Mouse (Mus musculus): ENCODE results near the gene Dnajb3. TPM values are rescaled to one million over a fixed set of nuclear protein-coding genes. Genes with fewer than 3 reads are reported as not detected.

Dnajb3 gene
- 1 to 10 TPM; 3.2 to 5.4 TPM for total RNA-seq (2021)
- long read RNA-seq, transcript Dnajb3-201 (1 exons, 1,051 nt) = major isoform, 9 of 9 reads
- long read RNA-seq, partial matches to known transcripts = 0 of 9 reads
- long read RNA-seq, other reads (novel, unspliced or antisense) = 0 of 9 reads

DNA sequence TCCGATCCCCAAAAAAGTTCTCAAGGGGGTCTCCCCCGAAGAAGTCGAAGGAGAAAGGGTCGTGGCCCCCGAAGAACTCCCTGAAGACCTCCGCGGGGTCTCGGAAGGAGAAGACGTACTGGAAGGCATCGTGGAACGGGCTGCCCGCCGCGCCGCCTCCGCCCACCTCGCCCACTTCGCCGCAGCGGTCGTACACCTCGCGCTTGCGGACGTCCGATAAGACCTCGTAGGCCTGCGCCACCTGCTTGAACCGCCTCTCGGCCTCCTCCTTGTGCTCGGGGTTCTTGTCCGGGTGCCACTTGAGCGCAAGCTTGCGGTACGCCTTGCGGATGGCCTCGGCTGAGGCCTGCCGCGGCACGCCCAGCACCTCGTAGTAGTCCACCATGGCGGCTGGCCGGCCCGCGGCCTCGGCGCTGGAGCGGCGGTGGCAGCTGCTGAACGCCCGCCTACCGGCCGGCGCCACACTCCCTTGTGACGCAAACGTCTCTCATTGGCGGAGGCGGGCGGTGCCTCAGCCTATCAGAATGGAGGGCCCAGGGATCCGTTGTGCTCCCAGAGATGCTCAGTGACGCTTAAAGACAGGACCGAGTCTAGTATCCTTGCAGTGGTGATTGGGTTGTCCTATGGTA lies at the start of gene Dnajb3:
Dnajb3 (minus strand) TSS at position 489 of the 629 bp plus-strand sequence.
- DNase-seq (ENCODE audit: low spot score in 2 of 2) = peak; percentile 74 to 81

DNA sequence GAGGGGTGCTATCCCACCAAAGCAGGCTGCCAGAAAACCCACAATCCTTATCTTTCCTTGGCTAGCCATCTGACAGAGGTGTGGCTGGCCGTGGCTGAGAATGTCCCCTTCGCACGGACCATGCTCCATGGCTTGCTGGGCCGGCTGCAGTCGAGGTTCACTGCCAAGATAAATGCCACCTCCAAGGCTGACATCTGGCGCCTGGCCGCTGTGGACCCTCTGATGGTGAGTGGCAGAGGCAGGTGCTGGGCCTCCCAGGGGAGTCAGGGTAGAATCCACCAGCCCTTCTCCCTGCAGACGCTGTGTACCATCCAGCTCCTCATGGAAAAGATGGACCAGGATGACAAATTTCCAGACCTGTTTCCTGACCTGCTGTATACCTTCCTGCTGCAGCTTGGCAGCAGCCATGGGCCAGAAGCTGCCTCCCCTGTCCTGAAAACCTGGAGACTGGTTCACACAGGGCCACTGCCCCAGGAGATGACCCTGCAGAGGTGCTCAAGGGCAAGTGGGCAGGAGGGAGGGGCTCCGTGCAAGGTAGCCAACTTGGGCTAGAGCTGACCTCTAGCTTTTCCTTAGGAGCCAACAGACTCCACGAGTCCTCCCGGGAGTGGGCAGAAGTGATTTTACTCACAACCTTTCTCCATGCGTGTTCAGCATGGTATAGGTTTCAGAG lies 49.3 kb upstream of the Dnajb3 start:
- DNase-seq (ENCODE audit: low spot score in 2 of 2) = peak in 1 of 2 experiments; percentile 49

DNA sequence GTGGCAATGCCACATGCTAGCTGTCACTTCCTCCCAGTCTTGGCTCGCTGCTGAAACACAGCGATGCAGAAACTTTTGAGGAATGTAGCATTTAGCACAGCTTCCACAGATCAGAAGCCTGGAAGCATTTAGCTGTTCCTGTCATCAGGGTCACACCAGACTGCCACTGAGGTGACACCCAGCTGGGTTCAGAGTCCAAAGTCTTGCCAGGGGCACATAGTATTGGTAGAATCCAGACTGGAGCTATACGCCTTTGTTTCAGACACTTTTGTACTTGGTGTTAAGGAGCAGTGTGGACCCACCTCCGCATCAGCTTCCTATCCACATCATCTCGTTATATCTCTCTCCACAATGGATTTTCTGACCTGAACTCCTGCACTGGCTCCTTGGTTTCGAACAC lies 48.0 kb upstream of the Dnajb3 start:
- no peak for DNase-seq (ENCODE audit: low spot score in 2 of 2)

DNA sequence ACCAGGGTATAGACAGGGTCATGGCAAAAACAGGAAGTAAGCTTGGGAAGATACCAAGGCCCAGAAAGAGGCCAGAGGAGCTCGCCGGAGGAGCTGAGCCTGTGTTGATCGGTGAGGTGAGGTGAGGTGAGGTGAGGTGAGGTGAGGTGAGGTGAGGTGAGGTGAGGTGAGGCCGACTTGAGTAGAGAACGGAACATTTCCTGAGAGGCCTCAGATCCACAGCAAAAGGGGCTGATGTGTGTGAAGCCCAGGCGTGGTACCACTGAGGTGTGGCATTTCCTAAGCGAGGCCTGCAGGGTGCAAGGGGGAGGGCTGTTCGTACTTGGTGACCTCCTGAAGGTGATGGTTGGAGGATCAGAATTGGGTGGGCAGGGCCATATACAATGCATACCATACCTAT lies 47.5 kb upstream of the Dnajb3 start:
- no peak for DNase-seq (ENCODE audit: low spot score in 2 of 2)

DNA sequence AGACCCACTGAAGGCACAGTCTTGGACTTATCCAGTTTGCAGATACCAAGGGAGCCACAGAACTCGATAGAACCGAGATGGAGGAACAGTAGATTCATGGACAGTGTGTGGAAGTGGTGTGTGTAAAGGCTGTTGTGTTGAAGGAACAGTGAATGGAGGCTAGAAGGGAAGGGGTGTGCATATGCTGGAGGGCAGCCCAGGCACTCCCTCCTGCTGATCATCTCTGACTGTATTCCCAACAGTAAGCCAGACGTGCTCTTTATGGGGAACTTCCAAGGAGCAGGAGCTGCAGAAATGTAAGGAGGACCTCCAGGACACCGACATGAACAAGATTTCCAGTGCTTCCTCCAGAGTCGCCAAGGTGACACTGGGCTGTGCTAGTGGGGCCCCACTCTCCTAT lies 44.4 kb upstream of the Dnajb3 start:
- no peak for DNase-seq (ENCODE audit: low spot score in 2 of 2)

DNA sequence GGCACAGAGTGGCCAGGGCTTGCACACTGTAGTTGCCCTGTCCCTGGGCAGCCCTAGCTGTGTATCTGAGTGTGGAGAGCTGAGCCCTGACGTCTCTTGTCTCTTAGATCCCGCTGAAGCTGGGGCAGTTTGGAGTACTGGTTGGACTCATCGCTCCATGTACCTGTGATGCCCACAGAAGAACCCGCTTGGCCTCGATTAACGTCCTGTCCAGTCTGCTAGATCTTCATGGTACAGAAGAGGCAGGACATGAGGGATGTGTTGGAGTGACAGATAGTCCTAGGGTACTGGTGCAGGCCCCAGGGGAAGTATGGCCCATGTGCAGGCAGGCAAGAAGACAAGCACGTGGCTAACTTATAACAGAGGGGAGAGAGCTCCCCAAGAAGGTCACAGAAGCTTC lies 44.0 kb upstream of the Dnajb3 start:
- no peak for DNase-seq (ENCODE audit: low spot score in 2 of 2)

DNA sequence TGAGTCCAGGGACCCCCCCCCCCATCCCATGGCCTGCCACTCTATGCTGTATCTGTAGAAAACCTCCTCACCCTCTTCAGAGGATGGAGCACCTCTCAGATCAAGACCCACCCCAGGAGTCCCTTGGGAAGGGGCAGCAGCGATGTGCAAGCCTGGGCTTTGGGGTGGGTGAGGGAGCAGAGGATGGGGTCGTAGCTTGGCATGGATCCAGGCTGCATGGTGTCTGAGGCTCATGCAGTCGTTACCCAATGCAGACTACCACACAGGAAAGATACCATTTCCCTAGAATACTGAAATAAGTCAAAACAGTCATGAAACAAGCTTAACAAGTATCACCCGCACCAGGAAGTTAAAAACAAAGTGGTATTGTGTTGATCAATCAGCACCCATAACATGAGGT lies 43.1 kb upstream of the Dnajb3 start:
- DNase-seq (ENCODE audit: low spot score in 2 of 2) = no peak

DNA sequence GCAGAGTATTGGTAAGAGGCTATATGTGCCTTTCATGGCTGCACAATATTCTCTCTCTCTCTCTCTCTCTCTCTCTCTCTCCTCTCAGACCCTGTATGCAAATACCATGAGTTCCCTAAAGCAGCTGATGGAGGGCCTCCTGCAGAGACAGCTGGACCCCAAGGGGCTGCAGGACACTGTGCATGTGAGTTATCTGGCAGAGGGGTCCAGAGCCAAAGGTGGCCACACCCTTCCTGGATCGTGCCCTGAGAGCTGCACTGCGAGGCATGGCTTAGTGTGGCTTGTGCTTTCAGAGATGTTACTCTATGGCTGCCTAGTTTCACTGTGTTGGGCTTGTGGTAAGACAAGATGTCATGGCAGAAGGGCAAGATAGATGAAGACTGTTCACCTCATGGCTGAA lies 42.1 kb upstream of the Dnajb3 start:
- DNase-seq (ENCODE audit: low spot score in 2 of 2) = no peak

DNA sequence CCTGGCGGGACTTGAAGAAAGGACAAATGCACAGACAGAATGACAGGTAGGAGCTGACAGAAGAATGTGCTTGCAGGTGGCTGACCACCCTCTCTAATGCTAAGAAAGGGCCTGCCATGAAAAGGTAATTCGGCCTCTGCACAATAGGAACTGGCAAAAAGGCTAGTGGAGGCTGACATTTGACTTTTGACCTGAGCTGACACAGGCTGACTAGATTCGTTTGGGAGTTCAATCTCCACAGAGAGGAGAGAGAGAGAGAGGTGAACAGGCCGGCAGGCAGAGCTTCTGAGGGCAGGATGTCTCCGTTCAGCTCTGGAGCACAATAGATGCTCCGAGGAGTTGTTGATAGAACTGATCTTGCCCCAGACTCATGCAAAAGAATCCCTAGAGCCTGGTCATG lies 40.8 kb upstream of the Dnajb3 start:
- DNase-seq (ENCODE audit: low spot score in 2 of 2) = no peak

DNA sequence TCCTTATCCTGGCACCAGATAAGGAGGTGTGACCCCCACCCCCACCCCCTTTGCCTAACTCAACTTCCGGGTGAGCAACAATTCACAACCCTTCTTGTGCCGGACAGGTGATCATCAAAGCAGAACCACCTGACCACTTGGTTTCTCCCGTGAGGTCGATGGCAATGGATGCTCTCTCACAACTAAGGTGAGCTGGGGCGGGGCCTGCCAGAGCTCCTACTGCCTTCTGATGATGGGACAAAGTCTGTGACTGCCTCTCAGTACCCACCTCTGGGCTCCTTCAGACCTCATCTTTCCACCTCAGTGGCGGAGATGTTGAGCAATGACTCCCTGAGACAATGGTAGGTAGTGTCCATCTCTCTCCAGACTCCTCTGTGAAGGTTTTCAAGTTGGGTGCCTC lies 40.3 kb upstream of the Dnajb3 start:
- no peak for DNase-seq (ENCODE audit: low spot score in 2 of 2)

DNA sequence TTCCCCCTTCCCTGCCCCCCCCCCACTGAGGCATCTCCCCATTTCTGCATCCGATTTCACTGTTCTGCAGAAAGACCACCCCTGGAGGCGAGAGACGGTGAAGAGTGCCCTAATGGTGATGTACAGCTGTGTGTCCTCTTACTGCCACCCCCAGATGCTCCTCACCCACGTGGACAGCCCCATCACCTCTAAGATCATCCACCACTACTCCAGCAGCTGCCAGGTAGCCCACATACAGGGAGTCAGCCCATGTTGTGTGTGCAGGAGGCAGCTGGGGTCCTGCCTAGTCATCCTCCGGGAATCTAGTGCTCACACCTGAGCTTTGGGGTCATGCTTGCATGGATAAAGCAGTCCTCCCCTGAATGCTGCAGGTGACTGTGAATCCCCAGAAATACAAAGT lies 38.3 kb upstream of the Dnajb3 start:
- DNase-seq (ENCODE audit: low spot score in 2 of 2) = no peak

DNA sequence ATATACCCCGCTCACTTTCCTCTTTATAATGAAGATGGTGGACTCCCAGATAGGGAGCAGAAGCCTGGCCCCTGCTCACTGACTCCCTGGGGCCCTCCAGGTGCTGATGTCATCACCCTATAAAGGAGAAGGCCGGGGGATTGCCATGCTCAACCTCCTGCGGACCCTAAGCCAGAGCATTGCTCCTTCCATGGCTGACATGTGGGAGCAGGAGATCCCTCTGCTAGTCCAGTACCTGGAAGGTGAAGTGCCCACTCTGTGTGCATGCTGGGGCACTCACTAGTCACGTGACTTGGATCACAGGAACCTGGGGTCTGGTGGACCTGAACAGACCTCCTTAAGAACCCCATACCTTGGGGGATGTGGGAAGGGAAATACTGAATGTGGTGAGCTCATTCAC lies 35.0 kb upstream of the Dnajb3 start:
- no peak for DNase-seq (ENCODE audit: low spot score in 2 of 2)

DNA sequence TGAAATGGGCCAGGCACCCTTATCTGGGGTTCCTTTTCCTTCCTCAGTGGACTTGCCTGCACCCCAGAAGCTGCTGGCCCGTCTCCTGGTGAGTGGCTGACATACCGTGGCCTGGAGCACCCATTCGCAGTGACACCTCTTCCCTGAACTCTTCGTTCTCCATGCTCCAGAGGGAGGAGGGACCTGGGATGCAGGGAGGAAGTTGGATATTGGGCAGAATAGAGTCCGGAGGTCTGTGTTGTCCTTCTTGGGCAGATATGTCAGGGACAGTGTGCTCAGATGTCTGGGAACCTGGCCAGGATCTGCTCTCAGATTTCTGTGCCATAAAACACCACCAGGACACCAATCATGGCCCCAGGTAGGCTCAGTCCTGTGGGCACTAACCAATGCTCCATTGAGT lies 34.5 kb upstream of the Dnajb3 start:
- no peak for DNase-seq (ENCODE audit: low spot score in 2 of 2)

DNA sequence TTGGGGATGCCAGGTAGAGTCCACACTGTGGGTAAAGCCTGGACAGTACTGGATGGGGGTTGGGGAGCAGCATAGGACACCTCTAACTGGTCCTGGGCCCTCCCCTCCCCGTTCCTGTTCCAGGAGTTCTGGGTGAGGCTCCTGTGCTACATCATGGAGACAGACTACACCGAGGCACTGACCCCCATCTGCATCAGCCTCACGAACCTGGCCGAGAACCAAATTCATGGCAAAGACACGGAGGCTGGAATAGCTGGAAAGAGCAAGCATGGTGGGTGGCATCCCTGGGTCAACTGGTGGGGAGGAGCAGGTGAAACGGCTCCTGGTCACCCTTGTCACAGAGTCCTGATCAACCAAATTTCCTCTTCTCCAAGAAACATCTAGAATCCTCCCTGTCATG lies 33.2 kb upstream of the Dnajb3 start:
- no peak for DNase-seq (ENCODE audit: low spot score in 2 of 2)

DNA sequence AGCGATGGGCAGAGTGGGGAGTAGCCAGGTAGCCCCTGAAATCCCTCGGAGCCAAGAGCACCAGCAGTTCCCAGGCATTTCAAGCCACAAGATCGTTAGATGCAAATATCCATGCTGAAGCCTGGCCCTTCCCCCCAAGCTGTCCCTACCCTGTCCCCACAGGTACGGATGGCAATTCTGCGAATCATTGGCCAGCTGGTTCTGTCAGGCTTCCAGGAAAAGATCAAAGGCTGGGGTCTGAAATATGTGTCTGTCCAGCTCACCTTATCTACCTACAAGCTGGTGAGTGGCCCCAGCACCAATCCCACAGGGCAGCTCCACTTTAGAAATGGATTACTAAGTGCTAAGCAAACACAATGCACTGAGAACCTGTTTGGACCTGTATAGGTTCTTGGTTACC lies 31.7 kb upstream of the Dnajb3 start:
- DNase-seq (ENCODE audit: low spot score in 2 of 2) = no peak

DNA sequence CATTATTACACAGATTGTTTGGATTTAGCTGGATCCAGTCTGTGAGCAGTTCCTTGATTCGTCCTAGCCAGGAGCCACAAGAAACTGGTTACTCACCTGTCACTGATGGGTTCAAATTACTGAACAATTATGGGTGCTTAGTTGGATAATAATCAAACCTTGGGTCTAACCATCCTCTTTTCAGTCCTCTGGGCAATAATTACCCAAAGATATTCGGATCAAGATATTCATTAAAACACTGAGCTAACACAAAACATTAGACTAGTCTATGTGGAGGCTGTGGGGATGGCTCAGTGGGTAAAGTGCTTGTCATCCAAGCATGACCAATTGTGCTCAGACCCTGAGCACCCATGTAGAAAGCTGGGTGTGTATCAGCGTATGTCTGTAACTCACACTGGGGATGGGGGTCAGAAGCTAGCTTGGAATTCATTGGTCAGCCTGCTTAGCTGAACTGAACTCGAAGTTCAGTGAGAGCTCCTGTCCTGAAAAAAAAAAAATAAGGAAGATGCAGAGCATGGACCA lies 30.4 kb upstream of the Dnajb3 start:
- no peak for DNase-seq (ENCODE audit: low spot score in 2 of 2)

DNA sequence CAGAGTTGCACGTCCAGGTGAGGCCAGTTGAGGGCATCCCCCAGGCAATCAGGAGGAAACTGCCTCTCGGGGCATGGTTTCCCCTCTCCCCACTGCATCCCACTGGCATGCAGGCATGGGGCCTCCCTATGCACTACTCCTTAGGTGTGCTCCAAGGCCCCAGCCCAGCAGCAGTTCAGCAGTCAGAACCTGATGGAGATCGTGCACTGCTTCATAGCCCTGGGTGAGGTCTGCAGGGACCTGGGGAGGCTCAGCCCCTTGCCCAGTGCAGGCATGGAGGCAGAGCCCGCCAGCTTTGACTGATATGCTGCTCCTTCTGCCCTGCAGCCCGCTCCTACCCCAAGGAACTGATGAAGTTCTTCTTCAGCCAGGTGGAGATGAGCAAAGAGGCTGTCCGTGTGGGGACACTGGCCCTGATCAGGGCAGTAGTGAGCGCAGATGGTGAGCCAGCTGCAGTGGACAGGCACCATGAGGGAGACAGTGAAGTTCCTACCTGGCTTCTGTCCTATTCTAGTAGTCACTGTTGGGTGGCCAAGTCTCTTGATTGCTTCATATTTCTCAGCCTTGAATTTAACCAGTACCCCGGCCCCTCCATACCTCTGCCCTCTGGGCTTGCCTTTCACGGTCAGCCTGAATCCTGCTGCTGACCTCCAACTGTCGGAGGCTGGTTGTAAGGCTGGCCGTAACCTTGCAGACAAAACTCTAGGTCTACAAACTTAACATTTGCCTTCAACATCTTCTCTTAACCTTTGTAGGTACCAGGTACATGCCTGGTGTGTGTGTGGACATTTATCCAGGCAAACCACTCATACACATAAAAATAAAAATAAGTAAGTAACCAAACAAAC lies 29.7 kb upstream of the Dnajb3 start:
- DNase-seq (ENCODE audit: low spot score in 2 of 2) = no peak

DNA sequence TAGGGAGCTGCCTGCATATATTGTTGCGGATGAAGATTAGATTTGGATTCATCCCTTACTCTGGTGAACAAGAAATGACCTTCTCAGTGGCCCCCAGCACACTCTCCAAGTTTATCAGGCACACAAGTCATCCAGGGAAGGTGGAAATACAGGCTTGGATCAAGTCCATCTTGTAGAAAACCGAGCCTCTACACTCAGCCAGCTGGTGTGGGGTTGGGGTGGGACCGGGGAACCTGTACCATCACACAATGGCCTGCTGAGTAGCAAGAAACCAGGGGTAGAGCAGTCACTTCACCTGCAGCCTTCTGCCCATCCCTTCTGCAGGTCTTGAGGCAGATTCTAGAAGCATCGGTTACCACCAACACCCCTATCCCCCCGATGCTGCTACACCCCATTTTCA lies 29.1 kb upstream of the Dnajb3 start:
- no peak for DNase-seq (ENCODE audit: low spot score in 2 of 2)

DNA sequence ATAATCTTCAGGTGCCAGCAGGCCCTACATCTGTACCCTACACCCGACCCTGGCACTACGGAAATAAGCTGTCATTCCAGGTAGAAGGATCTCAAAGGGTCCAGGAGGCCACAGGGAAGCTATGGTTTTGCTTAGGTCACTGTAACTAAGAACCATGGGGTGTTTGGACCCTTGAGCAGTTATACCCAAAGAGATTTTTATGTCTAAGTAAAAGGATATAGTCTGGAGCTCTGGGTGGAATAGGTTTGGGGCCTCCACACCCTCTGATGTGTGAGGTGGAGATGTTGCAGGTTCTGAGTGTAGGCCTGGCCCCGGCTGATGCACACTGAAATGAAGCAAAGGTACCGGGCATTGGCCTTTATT lies 28.6 kb upstream of the Dnajb3 start:
- no peak for DNase-seq (ENCODE audit: low spot score in 2 of 2)

DNA sequence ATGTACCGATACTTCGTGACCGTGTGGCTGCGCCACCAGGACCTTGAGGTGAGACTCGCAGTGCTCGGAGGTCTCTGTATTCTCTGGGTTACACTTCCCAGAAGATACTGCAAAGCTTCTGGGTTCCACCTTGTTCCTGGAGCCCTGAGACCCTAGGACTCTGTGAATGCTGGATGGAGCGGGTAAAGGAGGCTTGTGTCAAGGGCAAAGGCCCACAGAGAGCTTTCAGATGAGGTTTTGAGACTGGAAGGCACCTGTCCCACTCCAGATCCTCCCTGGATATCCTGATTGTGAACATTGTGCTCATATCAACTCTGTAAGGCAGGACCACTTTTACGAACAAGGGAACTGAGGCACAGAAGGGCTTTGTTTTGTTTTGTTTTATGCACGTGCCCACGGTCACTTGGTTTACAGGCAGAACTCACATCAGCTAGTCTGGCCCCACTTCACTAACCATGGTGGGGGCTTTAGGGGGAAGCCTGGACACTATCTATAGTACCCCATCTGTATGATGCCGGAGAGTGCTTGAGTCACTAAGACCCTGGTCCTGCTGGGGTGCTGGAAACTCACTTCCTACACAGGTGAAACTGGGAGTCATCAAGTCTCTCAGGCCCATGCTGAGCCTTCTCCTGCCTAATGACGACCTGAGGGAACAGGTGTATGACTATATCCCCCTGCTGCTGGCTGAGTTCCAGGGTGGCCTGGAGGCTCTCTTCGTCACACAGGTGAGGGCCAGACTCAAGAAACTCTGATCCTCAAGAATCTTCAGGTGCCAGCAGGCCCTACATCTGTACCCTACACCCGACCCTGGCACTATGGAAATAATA lies 28.1 kb upstream of the Dnajb3 start:
- no peak for DNase-seq (ENCODE audit: low spot score in 2 of 2)

Measured in layer of hippocampus, postnatal 10 days (tissue).